Mouse (Mus musculus) heart, postnatal 14 days (tissue): ENCODE measurements at regions not wholly inside any gene's neighbourhood (a gene's known extent, or its start where the extent isn't known, plus 50 kb on each side); places are given as distances from the start of the nearest gene placed in this dataset.

Experiments used
- DNase-seq, 2 experiments: peaks; one replicate each; pipeline ENCODE4 v3.0.0; 2021 to 2022
- intact Hi-C: fragments of 180-260 bp; cut with DNase I; formaldehyde crosslinking; loops from one replicate; pipeline ENCODE4 v1.15.1; 2025

- peak in 1 of 2 experiments; percentile 2 for DNase-seq
- intact Hi-C loops, result no loop called here
These were observed 259.0 kb downstream of the 1190002N15Rik start for GRCm38 (mm10) chr9:94278657-94279585.

DNA sequence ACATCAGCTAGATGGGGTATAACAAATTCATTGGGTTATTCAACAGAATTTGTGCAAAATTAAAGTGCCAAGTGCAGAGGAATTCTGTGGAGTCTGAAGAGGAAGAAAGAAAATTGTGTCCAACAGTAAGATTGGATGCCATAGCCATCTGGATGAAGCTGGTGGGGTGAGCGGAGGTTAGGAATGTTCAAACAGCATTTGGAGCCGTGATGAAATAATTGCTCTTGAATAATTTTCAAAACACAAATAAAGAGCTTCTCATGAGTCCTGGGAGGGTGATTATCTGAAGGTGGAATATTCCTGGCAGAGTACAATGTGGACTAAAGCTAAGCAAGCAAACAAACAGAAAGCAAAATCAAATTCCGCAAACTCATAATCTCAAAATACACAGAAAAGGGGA, 260.8 kb downstream of the 1190002N15Rik start:
- intact Hi-C loops, result no loop called here
- DNase-seq, result no peak

DNA sequence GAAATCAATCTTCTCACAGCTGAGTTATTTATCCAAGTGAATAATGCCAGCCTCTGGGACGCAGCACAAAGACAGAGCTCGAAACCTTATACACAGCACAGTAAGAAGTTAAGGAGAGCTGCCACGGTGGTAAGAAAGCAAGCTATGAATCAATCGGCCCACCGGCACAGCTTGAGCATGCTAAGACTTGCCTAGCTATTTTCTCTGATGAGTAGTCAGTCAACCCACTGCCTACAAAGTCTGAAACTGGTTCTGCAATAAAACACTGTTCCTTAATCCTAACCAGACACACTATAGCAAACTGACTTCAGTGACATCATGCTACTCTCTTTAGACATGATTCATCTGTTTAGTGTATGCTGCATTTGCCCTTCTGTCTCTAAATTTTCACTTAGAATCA, 268.7 kb downstream of the 1190002N15Rik start:
- DNase-seq, result no peak
- intact Hi-C loops, result no loop called here

DNA sequence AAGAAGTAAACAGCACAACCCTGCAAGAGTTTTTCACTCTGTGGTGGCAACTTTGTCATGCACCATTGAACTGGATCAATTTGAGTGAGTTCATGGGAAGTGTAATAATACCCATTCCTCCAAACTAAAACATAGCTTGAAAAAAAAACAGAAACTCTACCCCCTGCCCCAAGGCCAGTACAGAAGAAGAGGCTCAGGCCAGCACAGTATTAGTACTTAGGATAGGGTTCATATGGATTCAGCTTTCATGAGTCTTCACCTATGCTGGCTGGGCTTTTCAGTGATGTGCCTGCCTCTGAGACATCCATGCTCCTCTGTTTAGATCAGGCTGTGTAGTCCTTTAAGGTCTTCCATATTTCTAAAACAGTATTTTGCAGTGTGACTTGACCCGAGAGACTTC, 270.6 kb downstream of the 1190002N15Rik start:
- intact Hi-C loops, result no loop called here

DNA sequence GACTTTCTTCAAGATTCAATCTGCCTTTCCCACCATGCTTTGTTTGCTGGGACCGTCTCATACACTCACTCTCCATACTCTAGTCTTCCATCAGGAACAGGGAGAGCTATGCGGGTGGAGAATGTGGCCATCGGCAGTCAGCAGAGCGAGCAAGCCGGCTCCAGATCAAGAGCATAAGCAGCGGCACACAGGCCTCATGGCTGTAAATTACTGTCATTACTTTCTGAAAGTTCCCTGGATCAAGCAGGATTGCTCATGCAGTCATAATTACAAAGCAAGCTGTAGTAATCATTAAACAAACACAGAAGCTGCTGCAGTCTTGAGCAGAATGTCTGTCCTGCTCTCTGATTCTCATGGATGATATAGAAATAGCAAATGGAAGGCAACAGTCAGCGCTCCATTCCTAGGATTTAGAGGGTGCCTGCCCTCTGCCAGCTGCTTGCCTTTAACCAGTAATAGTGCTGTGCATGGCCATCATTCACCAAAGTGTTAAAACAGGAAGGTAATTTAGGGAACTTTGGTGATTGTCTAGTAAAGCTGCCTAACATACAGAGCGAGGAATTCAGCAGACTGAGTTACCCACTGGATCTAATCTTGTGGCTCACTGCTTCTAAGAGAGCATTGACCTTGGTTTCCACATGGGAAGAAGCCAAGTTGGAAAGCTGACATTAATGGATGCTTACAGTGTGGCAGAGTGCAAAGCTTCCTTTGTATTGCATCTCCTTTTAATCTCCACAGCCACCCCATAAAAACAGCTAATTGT, 298.2 kb downstream of the 1190002N15Rik start:
- intact Hi-C loops, result no loop called here
- DNase-seq, result no peak

More for the DNA sequence above, 270.6 kb downstream of the 1190002N15Rik start:
- no peak for DNase-seq

GRCm38 (mm10) chr9:94238565-94238964, 299.3 kb downstream of the 1190002N15Rik start:
- no peak for DNase-seq
- intact Hi-C loops, result no loop called here

DNA sequence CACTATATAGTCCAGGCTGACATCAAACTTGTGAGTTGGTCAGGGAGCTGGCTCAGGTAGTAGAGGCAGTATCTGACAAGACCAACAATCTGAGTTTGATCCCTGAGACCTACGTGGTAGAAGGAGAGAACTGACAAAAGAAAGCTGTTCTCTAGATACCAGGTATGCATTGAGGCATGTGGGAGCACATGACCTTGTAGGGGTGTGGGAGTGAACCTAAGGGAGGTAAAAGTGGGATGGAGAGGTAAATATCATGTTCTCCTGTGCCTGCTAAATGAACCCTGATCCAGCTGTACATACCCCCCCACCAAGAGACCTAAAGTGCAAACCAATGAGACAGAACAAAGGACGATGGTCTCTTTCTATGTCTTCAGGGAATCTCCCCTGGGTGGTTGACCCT, 308.3 kb downstream of the 1190002N15Rik start:
- intact Hi-C loops, result no loop called here
- DNase-seq, result no peak

- intact Hi-C loops, result loop anchor here (10.0 kb wide), 1 partner anchor 396 kb away; no protein-coding TSS in a partner anchor
- no peak for DNase-seq
These were observed 318.8 kb downstream of the 1190002N15Rik start for GRCm38 (mm10) chr9:94219116-94219515.

DNA sequence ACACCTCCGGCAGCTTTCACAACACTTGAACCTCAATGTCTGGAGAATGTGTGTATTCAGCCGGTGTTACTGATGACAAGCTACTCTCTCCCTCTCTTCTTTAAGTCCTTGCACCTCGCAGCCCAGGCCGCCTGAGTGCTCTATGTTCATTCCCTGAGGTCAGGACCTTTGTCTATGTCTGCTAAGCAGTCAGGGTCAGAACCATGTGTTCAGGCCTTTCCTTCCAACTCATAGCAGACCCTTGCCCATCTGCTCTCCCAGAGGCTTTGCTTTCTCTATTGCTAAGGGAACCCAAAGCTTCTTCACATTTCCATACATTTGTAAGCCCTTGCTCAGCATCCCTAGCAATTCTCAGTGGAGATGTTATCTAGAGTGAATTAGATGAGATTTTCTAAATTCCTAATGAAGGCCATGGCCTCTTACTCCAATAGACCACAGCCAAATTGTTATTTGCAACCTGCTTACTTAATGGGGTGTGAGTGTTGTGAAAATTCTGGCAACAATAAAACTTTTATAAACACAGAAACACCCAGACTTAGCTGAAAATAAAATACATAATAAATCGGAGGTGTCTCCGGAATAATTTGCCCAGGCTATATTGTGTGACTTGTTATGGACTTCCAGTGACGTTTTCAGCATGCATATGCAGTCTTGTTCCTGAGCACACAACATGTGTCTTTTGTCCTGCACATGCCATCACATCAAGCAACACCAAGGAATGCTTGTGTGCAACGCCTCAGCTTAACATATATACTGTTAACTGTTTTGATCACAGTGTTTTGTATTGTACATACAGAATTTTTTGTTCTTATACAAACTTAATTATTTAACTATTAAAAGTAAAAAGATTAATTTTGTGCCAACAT, 321.2 kb downstream of the 1190002N15Rik start:
- intact Hi-C loops, result loop anchor here (10.0 kb wide), 1 partner anchor 398 kb away; no protein-coding TSS in a partner anchor
- no peak for DNase-seq

GRCm38 (mm10) chr9:94210467-94211249, 327.2 kb downstream of the 1190002N15Rik start:
- no peak for DNase-seq
- intact Hi-C loops, result loop anchor here (10.0 kb wide), 1 partner anchor 404 kb away; no protein-coding TSS in a partner anchor

- DNase-seq, result no peak
- intact Hi-C loops, result no loop called here
These were observed 328.9 kb downstream of the 1190002N15Rik start for GRCm38 (mm10) chr9:94208987-94209386.

GRCm38 (mm10) chr9:94200892-94201291, 337.0 kb downstream of the 1190002N15Rik start:
- DNase-seq, result no peak
- intact Hi-C loops, result no loop called here

DNA sequence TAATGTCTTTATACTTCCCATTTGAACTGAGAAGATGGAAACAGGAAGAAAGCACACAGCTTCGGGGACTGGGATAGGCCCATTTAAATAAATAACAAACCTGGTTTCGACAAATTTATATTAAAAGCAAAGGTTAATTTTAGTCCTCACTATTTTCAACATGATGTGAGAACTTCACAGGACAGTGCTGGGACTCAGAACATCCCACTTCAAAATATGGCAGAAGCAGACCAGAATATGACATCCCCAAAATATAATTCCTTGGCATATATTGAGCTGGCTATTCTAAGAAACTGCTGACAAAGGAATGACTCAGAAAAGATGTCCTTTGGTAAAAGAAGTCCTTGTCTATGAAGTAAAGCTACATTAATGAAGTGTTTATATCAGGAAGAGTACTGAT, 338.0 kb downstream of the 1190002N15Rik start:
- no peak for DNase-seq
- intact Hi-C loops, result no loop called here

GRCm38 (mm10) chr9:94191083-94191482, 346.8 kb downstream of the 1190002N15Rik start:
- DNase-seq, result no peak
- intact Hi-C loops, result no loop called here

GRCm38 (mm10) chr9:94189872-94190800, 347.7 kb downstream of the 1190002N15Rik start:
- DNase-seq, result no peak
- intact Hi-C loops, result no loop called here

DNA sequence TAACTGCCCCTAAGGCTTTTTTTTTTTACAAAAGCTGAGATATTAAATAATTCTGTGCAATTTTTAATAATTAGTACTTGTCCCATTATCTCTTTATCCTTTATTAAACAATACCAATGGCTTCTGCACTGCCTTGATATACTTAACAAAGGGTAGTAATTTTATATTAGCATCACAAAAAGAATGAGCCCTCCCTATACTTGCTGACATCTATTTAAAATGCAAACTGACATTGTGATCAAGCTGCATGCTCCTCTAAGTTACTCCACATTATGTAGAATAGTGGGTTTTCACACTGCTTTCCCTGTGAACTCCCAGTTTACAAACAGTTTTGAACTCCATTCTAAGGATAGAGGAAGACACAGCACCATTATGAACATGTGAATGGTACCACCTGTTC, 349.8 kb downstream of the 1190002N15Rik start:
- no peak for DNase-seq

GRCm38 (mm10) chr9:94169905-94170612, 367.8 kb downstream of the 1190002N15Rik start:
- DNase-seq, result no peak
- intact Hi-C loops, result no loop called here

More for the DNA sequence above, 349.8 kb downstream of the 1190002N15Rik start:
- intact Hi-C loops, result no loop called here

DNA sequence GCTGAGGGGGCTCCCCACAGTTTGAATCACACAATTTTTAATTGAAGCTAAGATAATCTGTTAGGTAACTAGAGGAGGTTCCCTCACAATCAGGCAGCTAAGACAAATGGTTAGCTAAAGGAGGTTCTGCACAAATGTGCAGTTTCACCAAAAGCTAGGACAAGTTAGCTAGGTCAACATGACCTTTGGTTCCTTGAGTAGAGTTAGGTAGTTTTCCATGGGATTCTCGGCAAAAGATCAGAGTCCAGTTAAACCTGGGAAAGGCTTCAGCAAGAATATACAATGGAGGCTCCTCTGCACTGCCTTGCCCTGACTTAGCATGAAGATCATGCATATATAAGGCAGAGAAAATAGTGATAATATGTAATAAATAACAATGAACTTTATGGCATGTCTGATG, 374.2 kb downstream of the 1190002N15Rik start:
- DNase-seq, result no peak

More for the DNA sequence above, 374.2 kb downstream of the 1190002N15Rik start:
- intact Hi-C loops, result no loop called here
